Mouse (Mus musculus) kidney, embryonic 15.5 days (tissue): ENCODE measurements at regions not wholly inside any gene's neighbourhood (a gene's known extent, or its start where the extent isn't known, plus 50 kb on each side); places are given as distances from the start of the nearest gene placed in this dataset.

ENCODE experiments used
- ATAC-seq: fragments of 200-750 bp; cut with Nextera tagmentation; replicated peaks from 2 replicates; pipeline ENCODE4 v1.8.0; 2017; ENCODE audit warnings: moderate TSS enrichment; ENCODE audit not compliant: low FRiP score
- H3K27ac ChIP-seq: fragments of 300-500 bp; sonication (generic); 2 replicates; pipeline ENCODE4 v1.5.1; 2015; ENCODE audit warnings: mild to moderate bottlenecking, inconsistent platforms
- H3K27me3 ChIP-seq: fragments of 300-500 bp; sonication (generic); 2 replicates; pipeline ENCODE4 v1.6.1; 2015; ENCODE audit warnings: inconsistent platforms
- H3K36me3 ChIP-seq: fragments of 300-500 bp; sonication (generic); 2 replicates; pipeline ENCODE4 v1.6.1; 2015; ENCODE audit warnings: inconsistent platforms
- H3K4me1 ChIP-seq: fragments of 300-500 bp; sonication (generic); 2 replicates; pipeline ENCODE4 v1.6.1; 2015; ENCODE audit warnings: inconsistent platforms
- H3K4me2 ChIP-seq: fragments of 300-500 bp; sonication (generic); 2 replicates; pipeline ENCODE4 v1.6.1; 2015; ENCODE audit warnings: moderate library complexity, mild to moderate bottlenecking, inconsistent platforms
- H3K4me3 ChIP-seq: fragments of 300-500 bp; sonication (generic); replicated peaks from 2 replicates; pipeline ENCODE4 v1.5.1; 2015; ENCODE audit warnings: mild to moderate bottlenecking, inconsistent platforms
- H3K9ac ChIP-seq: fragments of 300-500 bp; sonication (generic); 2 replicates; pipeline ENCODE4 v1.6.1; 2015; ENCODE audit warnings: mild to moderate bottlenecking, inconsistent platforms
- H3K9me3 ChIP-seq: fragments of 300-500 bp; sonication (generic); replicated peaks from 2 replicates; pipeline ENCODE4 v1.6.1; 2016; ENCODE audit warnings: inconsistent platforms
- WGBS: fragments of 180-500 bp; shearing (Covaris S2); methylation state at CpG from one replicate; pipeline ENCODE4 v1.1.7; 2015; ENCODE audit warnings: mixed read lengths; 5-methylcytosine and 5-hydroxymethylcytosine counted together

GRCm38 (mm10) chr16:64145687-64146535 lies 281.9 kb upstream of the Epha3 start:
- whole genome bisulfite sequencing = 41% methylated on average over 14 of the region's 14 CpGs
- ATAC-seq = peak; percentile 71
- no peak overlapping the region for H3K27ac ChIP-seq

More at GRCm38 (mm10) chr16:64145687-64146535, 281.9 kb upstream of the Epha3 start:
- Histone ChIP-seq H3K27me3 (no peaks in the 10 kb centered on the region), H3K4me1 (no peaks in the 10 kb centered on the region), H3K36me3 (no peaks in the 10 kb centered on the region), H3K9ac (no peak overlapping the region), H3K4me3 (no peak overlapping the region), H3K9me3 (no peaks in the 10 kb centered on the region), H3K4me2 (no peak overlapping the region)
